In the genomic region with DNA sequence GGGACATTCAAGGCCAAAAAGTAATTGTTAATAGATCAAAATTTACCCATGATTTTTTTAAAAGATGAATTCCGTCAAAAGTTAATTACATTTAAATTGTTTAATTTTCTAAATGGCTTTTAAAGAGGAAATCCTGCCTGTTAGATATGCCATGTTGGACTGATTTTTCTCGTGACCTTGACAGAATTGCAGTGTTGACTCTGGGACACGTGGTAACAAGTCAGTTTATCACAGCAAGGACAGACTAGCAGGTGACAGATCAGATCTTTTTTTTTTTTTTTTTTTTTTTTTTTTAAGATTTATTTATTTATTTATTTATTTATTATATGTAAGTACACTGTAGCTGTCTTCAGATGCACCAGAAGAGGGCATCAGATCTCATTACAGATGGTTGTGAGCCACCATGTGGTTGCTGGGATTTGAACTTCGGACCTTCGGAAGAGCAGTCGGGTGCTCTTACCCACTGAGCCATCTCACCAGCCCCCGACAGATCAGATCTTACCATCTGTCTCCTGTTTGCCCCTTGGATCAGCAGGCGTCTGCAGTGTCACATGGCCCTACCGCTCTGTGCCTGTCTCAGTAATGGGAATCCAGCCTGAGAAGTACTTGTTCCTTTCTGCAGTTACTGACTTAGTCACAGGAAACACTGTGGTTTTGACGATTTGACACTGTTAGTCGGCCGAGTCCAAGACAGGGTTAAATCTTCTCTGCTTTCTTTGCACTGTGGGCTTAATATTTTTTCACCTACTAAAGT, we compare ENCODE assay signal across 7 mouse cellular contexts.
DNase-seq lines count a peak whose midpoint lies in the region; ATAC-seq and TF ChIP-seq lines count a peak whose summit lies in the region.
"Not testable (repeated sequence)": the region's sequence is repeated elsewhere in the genome, so short reads cannot be mapped to it uniquely, and the experiment has no call there.

No protein-coding gene starts in this region.

- not testable (repeated sequence) for H3K9me3 ChIP-seq in CH12.LX (replicated peaks; ENCODE audit: low read length); kidney, embryonic 16.5 days (ENCODE audit: low read length); megakaryocyte, embryonic 14.5 days

- in situ Hi-C loops in CH12.LX (cut with MboI; ENCODE audit: low pct_ligation_motif_present, low pct_unique_long_range_greater_than_20kb, low sequenced_read_pairs), result not testable (repeated sequence)

- not testable (repeated sequence) for H3K4me2 ChIP-seq in CH12.LX (ENCODE audit: insufficient read depth, low read depth, poor library complexity, severe bottlenecking); kidney, embryonic 16.5 days (replicated peaks; ENCODE audit: low read depth, low read length)

- not testable (repeated sequence) for H3K4me3 ChIP-seq in CH12.LX (replicated peaks in 1 of 3; ENCODE audit: low read depth in 2 of 3, low read length in 2 of 3, poor library complexity in 1 of 3); cerebellum, adult 2 months (replicated peaks; ENCODE audit: insufficient read depth, low read depth, low read length); kidney, embryonic 16.5 days (ENCODE audit: low read length)
- H3K4me3 ChIP-seq in megakaryocyte, embryonic 14.5 days (replicated peaks), result peak overlapping the region; percentile 78

- H3K4me1 ChIP-seq in CH12.LX (ENCODE audit: control insufficient read depth in 1 of 2, insufficient read depth in 2 of 2), result peaks cover 12 to 22% of the 10 kb centered on the region in 2 experiments
- H3K4me1 ChIP-seq in cerebellum, adult 2 months (ENCODE audit: control insufficient read depth, insufficient read depth, low read length), result not testable (repeated sequence)
- H3K4me1 ChIP-seq in kidney, embryonic 16.5 days (ENCODE audit: insufficient read depth, low read length), result peaks cover 31% of the 10 kb centered on the region
- H3K4me1 ChIP-seq in megakaryocyte, embryonic 14.5 days, result peaks cover 12% of the 10 kb centered on the region

- H3K36me3 ChIP-seq in CH12.LX (replicated peaks in 1 of 2; ENCODE audit: control insufficient read depth in 1 of 2, insufficient read depth in 1 of 2, low read length in 1 of 2), result peaks cover 0 to 16% of the 10 kb centered on the region in 2 experiments
- H3K36me3 ChIP-seq in kidney, embryonic 16.5 days (ENCODE audit: insufficient read depth, low read length); megakaryocyte, embryonic 14.5 days (replicated peaks; ENCODE audit: low read length): not testable (repeated sequence)

- TF ChIP-seq CTCF in CH12.LX (conservative IDR thresholded peaks at IDR 0.05 in 1 of 2, IDR thresholded peaks at IDR 0.05 in 1 of 2; ENCODE audit: low read depth in 2 of 2, low read length in 2 of 2), result peak in 1 of 2 experiments; percentile 13; a peak in 1 of 4 replicates
- not testable (repeated sequence) for TF ChIP-seq CTCF in cerebellum, adult 2 months (IDR thresholded peaks at IDR 0.05; ENCODE audit: borderline replicate concordance, insufficient read depth, low read depth, low read length)

- WGBS in cerebellum, adult 2 months, result 64% methylated on average over 12 of the region's 12 CpGs
- 85% methylated on average over 12 of the region's 12 CpGs for WGBS in kidney, embryonic 16.5 days

- H3K79me2 ChIP-seq in CH12.LX (replicated peaks; ENCODE audit: control insufficient read depth, extremely low read depth, insufficient read depth, poor library complexity, severe bottlenecking), result not testable (repeated sequence)

- peak; percentile 70 for TF ChIP-seq EP300 in CH12.LX (IDR thresholded peaks at IDR 0.05; ENCODE audit: low read length)

- ATAC-seq in common myeloid progenitor, adult 5-6 weeks (replicated peaks; ENCODE audit: low read depth, poor library complexity, severe bottlenecking), result peak; percentile 82
- not testable (repeated sequence) for ATAC-seq in kidney, embryonic 16.5 days (ENCODE audit: low FRiP score, low TSS enrichment)

- peak overlapping the region; percentile 35; the same call in 1 of the 2 replicates for H3K9ac ChIP-seq in CH12.LX (ENCODE audit: insufficient read depth, low read depth)
- not testable (repeated sequence) for H3K9ac ChIP-seq in kidney, embryonic 16.5 days (replicated peaks; ENCODE audit: low read length)

- not testable (repeated sequence) for H3K27me3 ChIP-seq in CH12.LX (replicated peaks); cerebellum, adult 2 months (ENCODE audit: control insufficient read depth, insufficient read depth, low read length); kidney, embryonic 16.5 days (ENCODE audit: insufficient read depth, low read length); megakaryocyte, embryonic 14.5 days (replicated peaks)

- not testable (repeated sequence) for TF ChIP-seq RAD21 in CH12.LX (IDR thresholded peaks at IDR 0.05; ENCODE audit: low read depth, low read length)

- dilution Hi-C loops in CH12.LX (cut with MboI; ENCODE audit: extremely low pct_ligation_motif_present, extremely low pct_unique_long_range_greater_than_20kb, low sequenced_read_pairs), result not testable (repeated sequence)

- TF ChIP-seq POLR2A in CH12.LX (IDR thresholded peaks at IDR 0.05; ENCODE audit: low read depth, low read length); cerebellum, adult 2 months (IDR thresholded peaks at IDR 0.05; ENCODE audit: borderline replicate concordance, insufficient read depth, low read length): not testable (repeated sequence)

- not testable (repeated sequence) for H3K27ac ChIP-seq in CH12.LX (ENCODE audit: insufficient read depth, low read depth); cerebellum, adult 2 months (ENCODE audit: insufficient read depth, low read length)
- H3K27ac ChIP-seq in kidney, embryonic 16.5 days (ENCODE audit: low read length), result peak overlapping the region; percentile 86; the same call in 1 of the 2 replicates

- DNase-seq in CH12.LX (ENCODE audit: extremely low read depth), result peak; percentile 85
- DNase-seq in adrenal gland, postnatal 10 days, result peak; percentile 12
- DNase-seq in cerebellum, adult 2 months, result peak; percentile 19 to 48
- peak; percentile 12 to 18 for DNase-seq in thymus, postnatal 10 days (ENCODE audit: low spot score in 2 of 2)

TF ChIP-seq in CH12.LX, 34 proteins besides CTCF, POLR2A, EP300 and RAD21:
- TF ChIP-seq MAFK (IDR thresholded peaks at IDR 0.05; ENCODE audit: insufficient replicate concordance, low read length) (peak; percentile 44; the same call in 1 of the 2 replicates), USF1 (IDR thresholded peaks at IDR 0.05; ENCODE audit: low read depth, low read length) (peak; percentile 58), SIN3A (IDR thresholded peaks at IDR 0.05; ENCODE audit: low read length) (0 out of 2 replicates have a peak, but pooled peaks have one; percentile 19), TBP (conservative IDR thresholded peaks at IDR 0.05; ENCODE audit: low read depth, low read length) (peak; percentile 93), TCF12 (IDR thresholded peaks at IDR 0.05; ENCODE audit: low read depth, low read length) (0 out of 2 replicates have a peak, but pooled peaks have one; percentile 6), ZNF384 (IDR thresholded peaks at IDR 0.05; ENCODE audit: low read depth, low read length) (peak; percentile 82), BHLHE40 (IDR thresholded peaks at IDR 0.05; ENCODE audit: low read depth, low read length) (0 out of 2 replicates have a peak, but pooled peaks have one; percentile 26), MYC (IDR thresholded peaks at IDR 0.05; ENCODE audit: low read depth, low read length) (peak; percentile 62; the same call in 1 of the 2 replicates), JUN (IDR thresholded peaks at IDR 0.05; ENCODE audit: insufficient read depth, low read depth, low read length) (0 out of 2 replicates have a peak, but pooled peaks have one; percentile 18)
TF ChIP-seq in CH12.LX: peak in this region for 9; not testable (repeated sequence) for 25.

Comparison
In these comparisons a context has a peak if more than half of its experiments do, and no peak if none do; other contexts are left out.
1. DNase-seq: peak in every context shown above with its lines; median percentile 85 in CH12.LX; 34 in cerebellum, adult 2 months; 15 in thymus, postnatal 10 days; 12 in adrenal gland, postnatal 10 days.